Mouse (Mus musculus) embryonic stem cell, embryonic (primary cell): Measurements from ENCODE around the gene Scrn1.

Source experiments
- CTCF ChIA-PET, 4 experiments: fragments of 300-600 bp in 2 of 4; fragments of 350-600 bp in 2 of 4; sonication (Branson Sonifier 250); formaldehyde crosslinking; loops; one replicate each; lab custom pipeline; 2022; ENCODE audit warnings: inconsistent platforms in 2 of 4; lab: Charles Lee
- POLR2A ChIA-PET, 4 experiments: fragments of 300-600 bp in 2 of 4; fragments of 350-600 bp in 2 of 4; sonication (Branson Sonifier 250); formaldehyde crosslinking; loops; one replicate each; lab custom pipeline; 2022; ENCODE audit warnings: antibody characterized with exemption in 4 of 4, inconsistent platforms in 1 of 4; lab: Charles Lee

The Scrn1 gene

DNA sequence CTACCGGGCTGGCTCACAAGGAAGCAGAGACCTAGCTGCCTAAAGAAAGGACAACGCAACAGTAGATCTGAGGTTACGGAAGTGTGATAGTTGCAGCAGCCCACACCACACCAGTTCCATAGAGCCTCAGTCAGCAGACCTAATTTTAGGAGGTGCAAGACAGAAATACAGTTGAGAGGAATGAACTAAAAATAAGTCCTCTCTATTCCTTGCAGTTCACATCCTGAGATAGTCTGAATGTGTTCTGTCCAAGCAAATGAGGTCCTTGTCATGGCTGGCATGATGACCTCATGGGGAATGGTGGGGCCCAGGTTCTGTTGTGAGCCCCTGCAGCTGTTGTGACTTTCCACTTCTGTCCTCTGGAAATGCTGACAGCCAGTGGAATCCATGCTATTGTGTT, 98.9 kb downstream of the Scrn1 start:
- ChIA-PET CTCF (no interaction called here), POLR2A (no interaction called here)

DNA sequence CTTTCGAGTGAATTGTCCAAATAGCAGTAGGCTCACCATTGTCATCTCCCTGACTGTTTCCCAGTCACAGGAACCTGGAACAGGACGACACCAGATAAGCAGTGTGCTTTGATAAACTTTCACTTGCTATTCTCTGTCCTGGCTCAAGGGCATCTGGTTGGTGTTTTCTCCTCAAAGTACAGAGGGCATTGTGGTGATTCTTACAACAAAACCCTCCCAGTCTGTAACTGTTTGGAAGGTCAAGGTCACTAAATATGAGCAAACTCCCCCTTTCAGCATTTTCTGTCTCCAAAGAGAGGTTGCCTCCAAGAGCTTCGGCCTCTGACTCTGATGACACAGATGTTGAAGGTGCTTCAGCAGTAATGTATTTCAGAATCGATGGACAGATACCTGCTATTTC, 101.4 kb downstream of the Scrn1 start:
- CTCF ChIA-PET, result no interaction called here
- POLR2A ChIA-PET, result no interaction called here

DNA sequence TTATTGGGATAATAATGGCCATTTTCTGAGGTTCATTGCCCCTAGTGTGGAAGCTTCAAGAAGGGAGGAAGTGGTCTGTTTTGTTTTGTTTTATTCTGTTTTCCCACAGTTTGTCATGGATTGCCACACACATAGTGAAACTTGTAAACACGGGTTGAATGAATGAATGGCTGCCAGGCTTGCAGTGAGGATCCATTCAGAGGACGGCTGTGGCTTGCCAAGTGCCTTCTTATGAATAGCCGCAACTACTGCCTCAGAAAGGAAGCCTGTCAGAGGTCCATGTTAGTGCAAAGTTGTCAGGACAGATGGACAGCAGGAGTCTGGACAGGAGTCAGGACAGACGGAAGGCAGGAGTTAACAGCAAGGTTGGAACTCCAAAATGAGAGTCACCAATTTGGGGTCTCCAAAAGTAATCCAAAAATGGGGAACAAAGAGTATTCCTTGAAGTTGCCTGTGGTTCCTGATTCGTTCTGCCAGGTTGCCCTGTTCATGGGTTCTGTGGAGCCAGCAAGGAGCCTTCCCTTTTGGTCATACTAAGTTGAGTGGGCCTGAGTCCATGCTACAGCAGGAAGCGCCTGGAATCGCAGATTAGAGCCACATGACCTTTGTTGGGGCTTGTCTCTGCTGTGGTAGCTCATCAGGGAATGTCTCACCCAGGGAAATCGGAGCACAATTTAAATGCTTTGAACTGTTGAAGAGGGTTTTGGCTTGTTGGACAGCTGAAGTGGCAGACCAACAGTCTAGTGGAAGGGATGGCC, 102.4 kb downstream of the Scrn1 start:
- ChIA-PET POLR2A (no interaction called here), CTCF (no interaction called here)

DNA sequence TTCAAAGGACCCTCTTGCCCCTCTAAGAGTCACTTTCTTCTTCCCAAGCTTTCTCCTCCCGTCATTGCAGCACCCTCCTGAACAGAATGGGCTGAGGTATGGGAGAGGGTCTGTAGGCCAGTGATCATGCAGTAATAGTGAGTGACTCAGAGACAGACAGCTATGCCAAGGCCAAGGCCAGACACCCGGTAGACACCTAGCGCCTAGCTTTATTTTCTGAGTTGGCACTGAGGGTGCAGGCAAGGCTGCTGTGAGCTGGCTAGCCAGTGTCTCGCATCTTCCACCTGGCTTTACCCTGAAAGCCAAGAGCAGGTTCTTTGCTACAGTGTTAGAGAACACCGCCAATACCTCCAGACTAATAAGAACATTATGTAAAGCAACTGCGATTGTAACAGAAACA, 103.5 kb downstream of the Scrn1 start:
- ChIA-PET POLR2A (interaction anchor here in 2 of 4 experiments (0.5 to 0.6 kb wide), 2 partner anchors 131 to 672 kb away, joined by 3 to 8 read pairs; no protein-coding TSS in a partner anchor), CTCF (no interaction called here)

DNA sequence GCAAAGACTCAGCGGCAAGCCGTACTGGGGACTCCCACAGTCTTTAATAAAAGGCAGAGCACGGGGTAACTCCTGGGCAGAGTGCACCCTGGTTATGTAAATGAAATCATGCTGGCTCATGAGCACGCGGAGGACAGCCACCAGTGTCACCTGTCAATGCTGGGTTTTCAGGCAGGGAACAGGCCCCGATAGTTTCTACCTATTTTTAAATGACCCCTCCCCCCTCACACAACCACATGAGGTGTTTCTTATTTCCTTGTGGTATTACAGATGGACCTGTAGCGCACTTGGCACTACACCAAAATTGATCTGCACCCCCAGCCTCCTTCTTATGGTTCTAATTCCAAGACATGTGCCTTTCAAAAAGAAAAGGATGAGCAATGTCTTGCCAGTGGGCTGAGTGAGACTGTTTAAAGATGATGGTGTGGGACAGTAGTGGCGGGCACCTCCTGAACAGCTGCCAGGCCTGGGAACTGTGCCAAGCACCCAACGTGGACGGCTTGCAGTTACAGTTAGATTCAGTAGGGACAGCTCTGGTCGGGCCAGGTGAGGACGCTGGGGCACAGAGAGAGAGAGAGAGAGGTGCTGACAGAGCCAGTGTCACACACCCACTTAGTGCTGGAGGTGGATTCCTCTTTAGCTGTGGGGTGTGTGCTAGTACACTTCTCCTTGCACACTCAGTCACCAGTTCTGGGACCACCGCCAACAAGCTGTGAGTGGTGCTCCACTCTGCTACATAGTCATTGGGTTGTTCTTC, 105.2 kb downstream of the Scrn1 start:
- POLR2A ChIA-PET, result no interaction called here
- CTCF ChIA-PET, result no interaction called here

DNA sequence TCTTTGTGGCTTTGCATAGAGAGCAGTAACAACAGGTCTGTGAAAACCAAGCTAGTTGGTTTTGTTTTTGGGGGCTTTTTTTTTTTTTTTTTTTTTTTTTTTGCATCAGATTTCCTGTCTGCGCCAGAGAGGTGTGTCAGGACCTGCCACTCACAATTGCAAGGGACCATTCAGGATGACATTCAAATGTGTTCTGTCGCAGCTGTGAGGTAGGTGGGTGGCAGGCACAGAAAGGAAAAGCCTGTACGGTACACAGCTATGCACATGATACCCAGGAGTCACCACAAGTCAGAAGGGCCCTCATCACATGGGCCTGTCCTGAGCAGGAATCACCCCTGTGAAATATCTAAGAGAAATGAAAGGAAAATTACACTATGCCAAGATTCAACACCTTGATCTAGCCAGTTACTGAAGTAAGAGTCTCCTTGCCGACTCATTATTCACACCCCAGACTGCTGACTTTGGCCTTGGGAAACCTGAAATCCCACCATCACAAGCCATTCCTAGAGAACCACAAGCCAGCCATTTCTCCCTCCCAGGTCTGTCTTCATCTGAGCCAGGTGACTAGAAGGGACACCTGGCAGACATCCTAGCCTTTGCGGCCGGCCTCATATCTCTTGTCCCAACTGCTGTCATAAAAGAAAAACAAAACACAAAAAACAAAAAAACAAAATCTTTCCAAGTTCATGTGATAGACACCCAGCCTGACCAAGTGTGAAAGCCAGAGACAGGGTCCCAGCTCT, 105.9 kb downstream of the Scrn1 start:
- CTCF ChIA-PET, result interaction anchor here in 1 of 4 experiments (0.7 kb wide), 1 partner anchor 19 kb away, joined by 3 read pairs; no protein-coding TSS in a partner anchor
- POLR2A ChIA-PET, result interaction anchor here in 1 of 4 experiments (0.5 to 1.4 kb wide), 2 partner anchors 47 to 131 kb away, joined by 3 to 4 read pairs; no protein-coding TSS in a partner anchor

DNA sequence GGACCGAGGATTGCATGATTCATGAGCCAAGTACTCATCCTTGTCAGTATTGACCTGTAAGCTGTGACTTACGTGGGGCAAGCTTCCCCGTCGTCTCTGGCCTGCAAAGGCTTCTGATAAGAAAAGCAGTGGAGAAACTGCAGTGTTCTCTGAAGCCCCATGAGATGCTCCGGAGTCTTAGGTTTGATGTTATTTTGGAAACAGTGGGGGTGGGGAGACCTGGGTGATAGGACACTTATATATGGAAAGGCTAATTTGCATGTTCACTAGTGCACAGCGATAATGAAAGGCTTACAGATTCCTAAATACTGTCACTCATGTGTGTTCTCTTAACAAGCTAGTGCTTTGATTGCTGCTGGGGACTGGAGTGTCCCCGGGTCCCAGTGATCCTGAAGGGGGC, 106.6 kb downstream of the Scrn1 start:
- ChIA-PET POLR2A (interaction anchor here in 1 of 4 experiments (0.5 to 1.4 kb wide), 2 partner anchors 47 to 130 kb away, joined by 3 to 4 read pairs; no protein-coding TSS in a partner anchor), CTCF (interaction anchor here in 1 of 4 experiments (0.7 kb wide), 1 partner anchor 18 kb away, joined by 3 read pairs; no protein-coding TSS in a partner anchor)
